Mouse (Mus musculus) v-Abl transformed pro-B cells (cell line): Measurements from ENCODE around the gene Dpep2nb.

ENCODE experiments used
- in situ Hi-C, 2 experiments: fragments of 400-800 bp; cut with MboI; formaldehyde crosslinking; loops; one replicate each; pipeline ENCODE4 v1.15.1; 2025; ENCODE audit not compliant: unreplicated experiment in 2 of 2

Gene Dpep2nb

GRCm38 (mm10) chr8:105966692-105967311, 39.0 kb downstream of the Dpep2nb start:
- in situ Hi-C loops = loop anchor here (25.0 kb wide), 2 partner anchors 420 to 695 kb away; no protein-coding TSS in a partner anchor

GRCm38 (mm10) chr8:105965905-105966341, 39.9 kb downstream of the Dpep2nb start, which contains the start of gene Slc12a4:
Gene Slc12a4 (minus strand): TSS chr8:105966097.
- in situ Hi-C loops = loop anchor here (25.0 kb wide), 2 partner anchors 421 to 696 kb away; no protein-coding TSS in a partner anchor

- in situ Hi-C loops = loop anchor here (25.0 kb wide), 2 partner anchors 422 to 697 kb away; no protein-coding TSS in a partner anchor
These were observed 40.4 kb downstream of the Dpep2nb start for GRCm38 (mm10) chr8:105965266-105965904.

GRCm38 (mm10) chr8:105964506-105965265, 41.1 kb downstream of the Dpep2nb start:
- in situ Hi-C loops = loop anchor here (25.0 kb wide), 2 partner anchors 423 to 698 kb away; no protein-coding TSS in a partner anchor

- in situ Hi-C loops = loop anchor here (25.0 kb wide), 2 partner anchors 426 to 701 kb away; no protein-coding TSS in a partner anchor
These were observed 44.2 kb downstream of the Dpep2nb start for GRCm38 (mm10) chr8:105961536-105961935.

- in situ Hi-C loops = loop anchor here (25.0 kb wide), 2 partner anchors 426 to 701 kb away; no protein-coding TSS in a partner anchor
These were observed 44.7 kb downstream of the Dpep2nb start for GRCm38 (mm10) chr8:105961101-105961500.

GRCm38 (mm10) chr8:105959350-105959749, 46.4 kb downstream of the Dpep2nb start:
- in situ Hi-C loops = loop anchor here (25.0 kb wide), 2 partner anchors 428 to 703 kb away; no protein-coding TSS in a partner anchor

GRCm38 (mm10) chr8:105957813-105958212, 48.0 kb downstream of the Dpep2nb start:
- in situ Hi-C loops = loop anchor here (25.0 kb wide), 2 partner anchors 429 to 704 kb away; no protein-coding TSS in a partner anchor

GRCm38 (mm10) chr8:105956556-105956955, 49.2 kb downstream of the Dpep2nb start:
- in situ Hi-C loops = loop anchor here (25.0 kb wide), 2 partner anchors 431 to 706 kb away; no protein-coding TSS in a partner anchor

- in situ Hi-C loops = loop anchor here (25.0 kb wide), 2 partner anchors 436 to 711 kb away; no protein-coding TSS in a partner anchor
These were observed 54.6 kb downstream of the Dpep2nb start for GRCm38 (mm10) chr8:105951057-105951659.

GRCm38 (mm10) chr8:105949350-105949749, 56.4 kb downstream of the Dpep2nb start:
- in situ Hi-C loops = no loop called here
